Mouse (Mus musculus): ENCODE measurements around the gene Rps21.
A peak's percentile ranks its signal among the peaks of the same experiment; 100 is the strongest.

The Rps21 gene

GRCm38 (mm10) chr2:180229129-180229528, 28.0 kb upstream of the Rps21 start:
- no peak for DNase-seq (ENCODE audit: low read depth, low spot score)

- DNase-seq (ENCODE audit: low read depth, low spot score): no peak
These were observed 26.7 kb upstream of the Rps21 start for GRCm38 (mm10) chr2:180230482-180230881.

- DNase-seq (ENCODE audit: low read depth, low spot score): no peak
These were observed 23.9 kb upstream of the Rps21 start for GRCm38 (mm10) chr2:180233101-180233904.

DNA sequence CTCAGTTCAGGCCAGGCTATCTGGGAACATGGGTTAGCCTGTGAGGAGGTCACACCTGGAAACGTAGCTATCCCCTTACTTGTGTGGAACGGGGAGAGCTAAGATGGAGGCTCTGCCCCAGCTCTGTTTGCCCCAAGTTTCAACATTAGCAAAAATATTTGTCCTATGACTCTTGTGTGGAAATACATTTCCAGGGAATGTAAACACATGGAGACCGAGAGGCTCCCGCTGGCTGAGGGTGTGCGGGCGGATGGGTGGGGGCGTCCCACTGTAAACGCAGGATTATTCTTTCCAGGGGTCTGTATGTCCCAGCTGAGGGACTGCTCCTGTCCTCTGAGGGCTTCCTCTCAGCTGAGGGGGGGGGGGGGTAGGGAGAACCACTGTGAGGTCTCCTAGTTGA, 22.8 kb upstream of the Rps21 start:
- no peak for DNase-seq (ENCODE audit: low read depth, low spot score)

- DNase-seq (ENCODE audit: low read depth, low spot score): no peak
These were observed 22.2 kb upstream of the Rps21 start for GRCm38 (mm10) chr2:180234980-180235379.

GRCm38 (mm10) chr2:180235788-180236187, 21.4 kb upstream of the Rps21 start:
- DNase-seq (ENCODE audit: low read depth, low spot score): no peak

GRCm38 (mm10) chr2:180236500-180236899, 20.7 kb upstream of the Rps21 start:
- DNase-seq (ENCODE audit: low read depth, low spot score): no peak

- no peak for DNase-seq (ENCODE audit: low read depth, low spot score)
These were observed 20.2 kb upstream of the Rps21 start for GRCm38 (mm10) chr2:180236930-180237329.

- DNase-seq (ENCODE audit: low read depth, low spot score): no peak
These were observed 19.4 kb upstream of the Rps21 start for GRCm38 (mm10) chr2:180237601-180238345.

DNA sequence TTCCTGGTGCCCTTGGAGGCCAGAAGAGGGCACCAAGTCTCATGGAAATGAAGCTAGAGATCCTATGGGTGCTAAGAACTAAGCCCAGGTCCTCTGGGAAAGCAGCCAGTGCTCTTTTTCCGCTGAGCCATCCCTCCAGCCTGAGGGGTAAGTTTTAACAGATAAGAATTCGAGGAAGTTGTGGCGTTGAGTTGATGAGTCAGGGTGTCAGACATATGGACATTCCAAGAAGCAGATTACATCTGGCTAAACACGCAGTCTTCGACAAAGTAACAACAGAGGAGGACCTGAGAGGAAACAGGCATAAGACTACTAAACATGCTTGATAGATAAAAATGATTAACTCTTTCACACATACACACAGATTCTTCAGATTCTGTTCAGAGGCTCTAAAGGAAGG, 18.6 kb upstream of the Rps21 start:
- no peak for DNase-seq (ENCODE audit: low read depth, low spot score)

- no peak for DNase-seq (ENCODE audit: low read depth, low spot score)
These were observed 14.1 kb upstream of the Rps21 start for GRCm38 (mm10) chr2:180243108-180243507.

DNA sequence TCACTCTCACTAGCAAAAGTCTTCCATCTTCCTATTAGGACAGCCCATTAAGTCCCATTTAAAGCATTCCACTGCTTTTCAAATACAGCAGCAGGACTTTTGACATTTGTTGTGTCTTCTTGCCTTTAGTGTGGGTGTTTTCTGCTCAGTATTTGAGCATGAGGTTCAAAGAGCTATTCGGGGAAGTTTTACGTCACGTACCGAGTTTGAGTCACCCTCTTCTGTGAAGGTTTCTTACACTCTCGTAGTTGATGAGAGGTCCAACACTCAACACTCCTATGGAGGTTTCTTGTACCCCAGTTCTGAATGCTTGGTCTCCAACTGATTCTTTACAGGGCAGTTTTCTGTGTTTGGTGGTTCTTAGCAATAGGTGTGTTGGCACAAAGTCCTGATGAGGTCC, 9.3 kb upstream of the Rps21 start:
- peak; percentile 40 for DNase-seq (ENCODE audit: low read depth, low spot score)

GRCm38 (mm10) chr2:180248947-180249660, 8.1 kb upstream of the Rps21 start:
- no peak for DNase-seq (ENCODE audit: low read depth, low spot score)

- peak; percentile 82 for DNase-seq (ENCODE audit: low read depth, low spot score)
These were observed 6.1 kb upstream of the Rps21 start for GRCm38 (mm10) chr2:180250930-180251611.

GRCm38 (mm10) chr2:180251838-180252237, 5.3 kb upstream of the Rps21 start:
- DNase-seq (ENCODE audit: low read depth, low spot score): no peak

GRCm38 (mm10) chr2:180254436-180255209, 2.6 kb upstream of the Rps21 start:
- no peak for DNase-seq (ENCODE audit: low read depth, low spot score)

DNA sequence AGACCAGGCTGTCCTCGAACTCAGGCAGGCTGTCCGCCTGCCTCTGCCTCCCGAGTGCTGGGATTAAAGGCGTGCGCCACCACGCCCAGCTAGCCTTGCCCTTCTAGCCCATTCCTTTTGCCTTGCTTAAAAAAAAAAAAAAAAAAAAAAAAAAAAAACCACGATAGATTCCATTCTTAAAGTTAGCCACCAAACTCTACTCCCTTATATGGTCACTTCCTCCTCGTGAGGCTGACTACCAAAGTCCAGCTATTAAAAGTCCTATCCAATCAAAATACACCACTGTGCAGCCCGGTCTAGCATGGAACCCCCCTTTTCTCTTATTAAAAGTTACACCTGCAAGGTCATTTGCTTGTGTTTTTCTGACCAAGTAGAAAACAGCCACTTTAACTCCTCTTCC, 1.5 kb upstream of the Rps21 start:
- peak; percentile 24 for DNase-seq (ENCODE audit: low read depth, low spot score)

- peak; percentile 30 for DNase-seq (ENCODE audit: low read depth, low spot score)
These were observed 729 bp upstream of the Rps21 start for GRCm38 (mm10) chr2:180256296-180257000.

DNA sequence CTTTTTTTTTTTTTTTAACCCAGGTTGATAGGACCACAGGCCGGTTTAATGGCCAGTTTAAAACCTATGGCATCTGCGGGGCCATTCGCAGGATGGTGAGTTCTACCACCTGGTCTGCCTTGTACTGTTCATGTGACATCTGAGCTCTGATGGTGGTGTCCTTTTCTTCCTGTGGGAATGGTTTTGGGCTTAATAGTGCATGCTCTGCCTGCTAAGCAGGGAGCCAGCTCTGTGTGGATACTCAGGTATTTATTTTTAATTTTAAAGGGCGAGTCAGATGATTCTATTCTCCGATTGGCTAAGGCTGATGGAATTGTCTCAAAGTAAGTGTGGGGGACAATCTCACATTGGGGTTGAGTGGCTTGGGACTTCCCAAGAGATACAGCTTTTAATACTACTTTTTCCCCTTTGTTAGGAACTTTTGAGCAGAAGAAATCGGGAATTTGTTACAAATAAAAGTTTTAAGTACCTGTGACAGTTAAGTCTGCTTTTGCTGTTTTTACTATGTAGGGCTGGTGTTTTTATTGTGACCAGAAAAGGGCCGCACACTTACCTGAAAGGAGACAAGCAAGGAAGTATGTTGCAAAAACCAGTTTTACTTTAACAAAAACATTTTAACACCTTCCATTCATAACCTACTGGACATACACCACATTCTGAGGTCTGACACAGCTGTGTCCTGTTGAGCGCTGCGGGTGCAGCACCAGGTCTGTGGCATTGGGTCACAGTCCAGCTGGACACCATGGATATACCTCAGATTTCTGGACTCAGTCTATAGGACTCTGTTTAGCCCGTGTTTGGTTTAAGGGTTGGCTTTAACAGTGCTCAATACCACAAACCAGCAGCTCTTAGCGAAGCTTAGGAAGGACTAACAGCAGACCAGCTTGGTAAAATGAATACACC, 1.0 kb downstream of the Rps21 start:
- no peak for DNase-seq (ENCODE audit: low read depth, low spot score)
